Mouse (Mus musculus) layer of hippocampus, postnatal 25 days (tissue): ENCODE results near the gene Olfr324. TPM values are rescaled to one million over a fixed set of nuclear protein-coding genes. Genes with fewer than 3 reads are reported as not detected.

Experiments used
- DNase-seq, 2 experiments: peaks; one replicate each; pipeline ENCODE4 v3.0.0; 2022; ENCODE audit warnings: mixed read lengths in 2 of 2, low spot score in 1 of 2; ENCODE audit errors: extremely low spot score in 1 of 2
- total RNA-seq, 2 experiments: library from RNA; stranded (reverse); gene quantifications; 2 replicates each; pipeline ENCODE4 v1.2.3; 2021

Olfr324 gene
- total RNA-seq, 2 experiments from 2014 or later = not detected

GRCm38 (mm10) chr11:58630401-58630800 is 35.5 kb downstream of the Olfr324 start, which contains the start of gene Olfr323:
Olfr323 (minus strand) TSS chr11:58630501.
- DNase-seq = no peak

- DNase-seq = no peak
Measured at GRCm38 (mm10) chr11:58634878-58635277, 40.0 kb downstream of the Olfr324 start.

DNA sequence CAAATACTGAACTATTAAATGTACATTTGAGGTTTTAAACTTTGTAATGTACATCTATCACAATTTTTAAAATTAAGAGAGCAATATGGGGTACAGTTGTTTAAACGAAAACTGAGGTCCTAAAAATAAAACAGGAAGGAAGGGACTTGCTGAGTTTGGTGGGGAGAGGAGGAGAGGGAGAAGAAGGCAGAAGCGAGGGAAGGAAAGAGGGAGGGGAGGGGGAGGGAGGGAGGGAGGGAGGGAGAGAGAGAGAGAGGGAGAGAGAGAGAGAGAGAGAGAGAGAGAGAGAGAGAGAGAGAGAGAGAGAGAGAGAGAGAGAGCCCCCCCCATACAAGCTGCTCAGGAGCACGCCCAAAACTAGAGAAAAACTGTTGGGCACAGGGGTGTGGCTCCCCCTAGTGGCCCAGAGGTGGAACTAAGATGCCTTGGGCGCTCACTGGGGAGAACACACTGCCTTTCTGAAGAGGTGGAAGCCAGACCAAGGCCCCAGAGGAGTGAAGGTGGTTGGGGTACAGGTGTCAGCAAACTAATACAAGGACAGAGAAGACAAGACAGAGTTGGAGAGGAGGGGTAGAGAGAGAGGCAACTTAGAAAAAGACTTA is 41.6 kb downstream of the Olfr324 start:
- DNase-seq = peak; percentile 23 to 61

DNA sequence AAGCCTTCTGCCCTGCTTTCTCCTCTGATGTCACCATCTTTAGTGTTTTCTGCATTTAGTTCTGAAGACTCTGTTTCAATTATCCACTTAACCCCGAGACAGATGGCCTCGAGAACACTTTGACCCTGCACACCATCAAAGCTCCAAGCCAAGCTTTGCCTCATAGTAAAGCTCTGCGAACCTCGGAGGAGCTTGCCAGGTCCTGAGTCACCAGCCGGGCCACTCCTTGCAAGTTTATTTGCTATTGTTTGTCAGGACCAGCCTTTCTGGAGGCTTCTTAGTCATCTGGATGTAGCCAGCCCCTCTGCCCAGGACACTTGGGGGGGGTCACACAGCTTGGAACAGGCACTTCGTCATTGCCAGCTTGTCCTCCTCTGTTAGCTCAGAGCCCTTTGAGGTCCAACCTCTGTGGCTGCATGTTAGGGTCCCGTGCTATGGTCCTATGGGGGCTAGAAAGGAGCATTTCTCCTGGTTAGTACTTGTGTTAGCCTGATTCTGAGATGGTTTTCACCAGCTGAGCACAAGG is 43.3 kb downstream of the Olfr324 start:
- DNase-seq = no peak

DNA sequence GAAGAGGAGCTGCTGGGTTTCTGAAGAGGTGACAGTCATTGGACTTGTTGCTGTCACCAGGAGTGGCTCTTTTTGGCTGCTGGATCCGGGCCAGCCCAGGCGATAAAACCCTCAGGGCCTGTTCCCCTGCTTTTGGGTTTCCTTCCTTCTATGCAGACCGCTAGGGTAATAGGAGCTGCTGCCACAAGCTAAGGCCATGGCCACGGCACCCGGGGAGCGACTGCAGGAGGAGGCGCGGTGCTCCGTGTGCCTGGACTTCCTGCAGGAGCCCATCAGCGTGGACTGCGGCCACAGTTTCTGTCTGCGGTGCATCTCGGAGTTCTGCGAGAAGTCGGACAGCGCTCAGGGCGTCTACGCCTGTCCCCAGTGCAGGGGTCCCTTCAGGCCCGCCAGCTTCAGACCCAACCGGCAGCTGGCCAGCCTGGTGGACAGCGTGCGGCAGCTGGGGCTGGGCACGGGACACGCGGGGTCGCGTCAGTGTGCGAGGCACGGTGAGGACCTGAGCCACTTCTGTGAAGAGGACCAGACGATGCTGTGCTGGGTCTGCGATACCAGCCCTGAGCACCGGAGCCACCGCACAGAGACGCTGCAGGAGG is 45.5 kb downstream of the Olfr324 start, which contains the start of gene Trim58:
TSS of gene Trim58 (plus strand) at position 194 of the 596 bp plus-strand sequence.
- DNase-seq = peak in 1 of 2 experiments; percentile 6

- no peak for DNase-seq
Measured at GRCm38 (mm10) chr11:58641057-58641456, 46.1 kb downstream of the Olfr324 start.

- no peak for DNase-seq
Measured at GRCm38 (mm10) chr11:58641638-58642358, 46.9 kb downstream of the Olfr324 start.

GRCm38 (mm10) chr11:58643350-58643749 is 48.4 kb downstream of the Olfr324 start:
- DNase-seq = peak in 1 of 2 experiments; percentile 54

Other genes with a start within 250 kb of the Olfr324 start
- under 1 TPM in 1 of 2 experiments, not detected in 1; 0.25 TPM for gene Lypd8, start 216.1 kb upstream of the Olfr324 start, total RNA-seq
- gene 1810065E05Rik, start 174.0 kb upstream of the Olfr324 start, total RNA-seq = not detected
- not detected for gene Gm12253, start 162.6 kb upstream of the Olfr324 start, total RNA-seq
- not detected for gene Lypd9, start 142.2 kb upstream of the Olfr324 start, total RNA-seq
- not detected for gene Olfr30, start 132.8 kb upstream of the Olfr324 start, total RNA-seq
- gene Olfr332, start 102.6 kb upstream of the Olfr324 start, total RNA-seq = not detected
- gene Olfr331, start 92.5 kb upstream of the Olfr324 start, total RNA-seq = not detected
- not detected for gene Olfr330, start 60.3 kb upstream of the Olfr324 start, total RNA-seq
- not detected for gene Olfr329-ps, start 48.7 kb upstream of the Olfr324 start, total RNA-seq
- gene Olfr328, start 39.5 kb upstream of the Olfr324 start, total RNA-seq = under 1 TPM in 1 of 2 experiments, not detected in 1; 0.12 TPM
- not detected for gene Olfr224, start 24.6 kb upstream of the Olfr324 start, total RNA-seq
- not detected for gene Olfr325, start 17.4 kb upstream of the Olfr324 start, total RNA-seq
- not detected for gene 2210407C18Rik, start 21.0 kb downstream of the Olfr324 start, total RNA-seq
- gene Olfr323, start 35.4 kb downstream of the Olfr324 start, total RNA-seq = not detected
- gene Trim58, start 45.4 kb downstream of the Olfr324 start, total RNA-seq = under 1 TPM in 1 of 2 experiments, not detected in 1; 0.15 TPM
- gene Olfr322, start 63.7 kb downstream of the Olfr324 start, total RNA-seq = not detected
- not detected for gene Olfr320, start 86.0 kb downstream of the Olfr324 start, total RNA-seq
- gene Olfr319, start 104.0 kb downstream of the Olfr324 start, total RNA-seq = not detected
- under 1 TPM in 1 of 2 experiments, not detected in 1; 0.09 TPM for gene Olfr318, start 128.9 kb downstream of the Olfr324 start, total RNA-seq
- gene Olfr317, start 144.1 kb downstream of the Olfr324 start, total RNA-seq = under 1 TPM; 0.10 to 0.33 TPM
- gene Olfr316, start 157.6 kb downstream of the Olfr324 start, total RNA-seq = under 1 TPM; 0.31 to 0.34 TPM
- gene Olfr315, start 178.1 kb downstream of the Olfr324 start, total RNA-seq = not detected
- not detected for gene Olfr314, start 187.8 kb downstream of the Olfr324 start, total RNA-seq
- gene Fam183b, start 206.8 kb downstream of the Olfr324 start, total RNA-seq = 1 to 10 TPM; 5.9 to 7.2 TPM
- gene Olfr313, start 219.9 kb downstream of the Olfr324 start, total RNA-seq = not detected
- not detected for gene Olfr312, start 234.1 kb downstream of the Olfr324 start, total RNA-seq
- not detected for gene Olfr311, start 244.1 kb downstream of the Olfr324 start, total RNA-seq